Mouse (Mus musculus) testis, adult 2 months (tissue): Measurements from ENCODE around the gene Ndel1.

Experiments
- CTCF ChIP-seq: fragments of 200-500 bp; IDR thresholded peaks from 2 replicates; pipeline ENCODE4 v1.5.1; 2012; ENCODE audit warnings: low read depth, mild to moderate bottlenecking, inconsistent platforms, low read length, moderate library complexity; ENCODE audit not compliant: control insufficient read depth, insufficient read depth, insufficient replicate concordance
- POLR2A ChIP-seq: fragments of 200-500 bp; IDR thresholded peaks from 2 replicates; pipeline ENCODE4 v1.6.1; 2012; ENCODE audit warnings: low read depth, mild to moderate bottlenecking, inconsistent platforms, low read length, moderate library complexity; ENCODE audit not compliant: control insufficient read depth

DNA sequence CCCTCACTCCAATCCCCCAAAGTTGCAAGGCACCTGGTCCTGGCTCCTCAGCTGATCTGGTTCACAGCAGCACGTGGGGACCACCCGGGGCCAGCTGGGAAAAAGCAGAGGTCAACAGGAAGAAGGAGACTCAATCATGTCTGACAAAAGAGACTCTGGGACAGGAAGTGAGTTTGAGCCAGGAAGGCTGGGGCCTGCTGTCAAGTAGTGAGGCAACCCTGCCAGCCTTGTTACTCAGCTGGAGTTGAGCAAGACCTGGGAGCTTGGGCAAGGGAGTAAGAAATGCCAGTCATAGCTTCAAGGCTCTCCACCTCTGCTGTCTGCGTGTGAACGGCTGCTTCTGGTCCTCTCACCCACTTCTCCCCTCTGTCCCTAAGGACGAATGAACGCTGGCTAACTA is at the start of gene Ndel1:
- no peak for TF ChIP-seq CTCF
- TF ChIP-seq POLR2A = no peak
